Comparison of ENCODE assay signal across 20 mouse cellular contexts in the genomic region with DNA sequence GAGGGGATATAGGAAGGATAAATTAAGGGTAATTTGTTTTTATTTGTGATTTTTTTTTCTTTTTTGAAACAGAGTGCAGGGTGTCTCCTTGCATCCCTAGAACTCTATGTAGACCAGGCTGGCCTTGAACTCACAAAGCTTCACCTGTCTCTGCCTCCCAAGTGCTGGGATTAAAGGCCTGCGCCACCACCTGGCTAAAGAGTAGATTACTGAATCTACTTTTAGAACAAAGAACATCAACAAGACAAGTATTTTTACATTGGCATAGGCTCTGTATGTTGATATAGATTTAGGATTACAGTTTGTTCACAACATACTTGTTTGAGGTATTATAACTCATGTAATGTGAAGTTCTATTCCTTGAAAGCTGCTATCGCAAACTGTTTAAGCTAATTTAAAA. TPM values are rescaled to one million over a fixed set of nuclear protein-coding genes. Genes with fewer than 3 reads are reported as not detected.
DNase-seq lines count a peak whose midpoint lies in the region; TF ChIP-seq lines count a peak whose summit lies in the region.
"Had no signal": no experiment of that assay in that cellular context is flagged by ENCODE, and none has a peak within 500 bp of the region (broad histone marks: within the 10 kb centered on the region; RNA-seq: fewer than 3 reads in every experiment).

No protein-coding gene starts in this region.

- no peak overlapping the region for H3K27ac ChIP-seq in left cerebral cortex, adult 2 months
- no peak overlapping the region for H3K27ac ChIP-seq in MEL (ENCODE audit: control insufficient read depth, low read depth, low read length)
- H3K27ac ChIP-seq: embryonic facial prominence, embryonic 10.5 days; forebrain, embryonic 13.5 days; heart, embryonic 10.5 days; hindbrain, embryonic 10.5 days; limb, embryonic 13.5 days; liver, embryonic 14.5 days had no signal

- H3K4me1 ChIP-seq in MEL (ENCODE audit: control insufficient read depth in 1 of 2, insufficient read depth in 2 of 2, low read length in 2 of 2), result no peaks in the 10 kb centered on the region
- H3K4me1 ChIP-seq: embryonic facial prominence, embryonic 10.5 days; forebrain, embryonic 13.5 days; heart, embryonic 10.5 days; hindbrain, embryonic 10.5 days; limb, embryonic 13.5 days had no signal

- H3K9ac ChIP-seq in MEL (ENCODE audit: control insufficient read depth, low read depth, low read length, poor library complexity, severe bottlenecking), result no peak overlapping the region
- H3K9ac ChIP-seq: forebrain, embryonic 13.5 days; limb, embryonic 13.5 days; liver, embryonic 14.5 days had no signal

- H3K27me3 ChIP-seq in MEL (ENCODE audit: control insufficient read depth in 1 of 2, insufficient read depth in 2 of 2, low read length in 2 of 2), result no peaks in the 10 kb centered on the region
- H3K27me3 ChIP-seq: forebrain, embryonic 13.5 days; limb, embryonic 13.5 days had no signal

- no peak overlapping the region for H3K4me3 ChIP-seq in left cerebral cortex, adult 2 months
- no peak overlapping the region for H3K4me3 ChIP-seq in MEL (ENCODE audit: control insufficient read depth in 1 of 2, insufficient read depth in 1 of 2, low read depth in 2 of 2, low read length in 2 of 2)
- H3K4me3 ChIP-seq: embryonic facial prominence, embryonic 10.5 days; forebrain, embryonic 13.5 days; heart, embryonic 10.5 days; hindbrain, embryonic 10.5 days; limb, embryonic 13.5 days had no signal

- peaks cover 0 to 61% of the 10 kb centered on the region in 2 experiments; a peak in 2 of 4 replicates for H3K36me3 ChIP-seq in MEL (ENCODE audit: control insufficient read depth in 1 of 2, insufficient read depth in 2 of 2, low read length in 2 of 2)

- no peaks in the 10 kb centered on the region for H3K79me2 ChIP-seq in MEL (ENCODE audit: control insufficient read depth, insufficient read depth, low read length, poor library complexity)

- peak; percentile 26 for DNase-seq in embryo, embryonic 10.5 days (ENCODE audit: low spot score)
- DNase-seq in embryo, embryonic 10 days (ENCODE audit: low spot score), result no peak
- DNase-seq in left cerebral cortex, adult 2 months (ENCODE audit: extremely low spot score in 1 of 2, low spot score in 2 of 2), result no peak
- DNase-seq in left cerebral cortex, adult 11 months (ENCODE audit: low spot score), result no peak
- DNase-seq in 3T3-L1 (ENCODE audit: low read depth, low spot score), result peak; percentile 19
- peak; percentile 50 for DNase-seq in MEL (ENCODE audit: low read depth, low spot score)
- no peak for DNase-seq in gastrocnemius, postnatal 14 days
- no peak for DNase-seq in cerebellum, adult 9-11 months
- DNase-seq: adrenal gland, postnatal 25 days; cerebellum, adult 18-20 months; gastrocnemius, postnatal 36 days; kidney, adult 9 months; kidney, postnatal 4 days; right cerebral cortex, postnatal 4 days had no signal

- intact Hi-C loops in left cerebral cortex, adult 2 months (cut with DNase I), result loop anchor here (5.0 kb wide), 1 partner anchor 47 kb away; no protein-coding TSS in a partner anchor
- intact Hi-C loops in gastrocnemius, postnatal 14 days (cut with DNase I; ENCODE audit: low total_unique reads), result no loop called here

- TF ChIP-seq EP300 in MEL (IDR thresholded peaks at IDR 0.05; ENCODE audit: low read depth in 1 of 2, low read length in 2 of 2), result no peak

- no peak for TF ChIP-seq POLR2A in MEL (IDR thresholded peaks at IDR 0.05; ENCODE audit: control insufficient read depth in 1 of 2, insufficient read depth in 1 of 2, low read depth in 1 of 2, low read length in 2 of 2, poor library complexity in 1 of 2)

- TF ChIP-seq RAD21 in MEL (IDR thresholded peaks at IDR 0.05; ENCODE audit: low read depth, low read length), result peak; percentile 5; the same call in 1 of the 2 replicates

- no peaks in the 10 kb centered on the region for H3K9me3 ChIP-seq in MEL (replicated peaks; ENCODE audit: insufficient read depth, low read length)
- H3K9me3 ChIP-seq: embryonic facial prominence, embryonic 10.5 days; forebrain, embryonic 13.5 days; heart, embryonic 10.5 days; hindbrain, embryonic 10.5 days; limb, embryonic 13.5 days had no signal

- TF ChIP-seq CTCF in left cerebral cortex, adult 2 months (IDR thresholded peaks at IDR 0.05), result peak; percentile 4; the same call in 1 of the 2 replicates
- TF ChIP-seq CTCF in MEL (IDR thresholded peaks at IDR 0.05 in 2 of 3, conservative IDR thresholded peaks at IDR 0.05 in 1 of 3; ENCODE audit: control insufficient read depth in 1 of 3, insufficient read depth in 1 of 3, low read depth in 2 of 3, low read length in 3 of 3, poor library complexity in 1 of 3, severe bottlenecking in 1 of 3), result peak in 2 of 3 experiments; percentile 19 to 50; a peak in 3 of 6 replicates

TF ChIP-seq in MEL, 35 proteins besides CTCF, POLR2A, EP300 and RAD21:
- TF ChIP-seq ZC3H11A (IDR thresholded peaks at IDR 0.05; ENCODE audit: low read depth, low read length), result no peak
- TF ChIP-seq E2F4 (IDR thresholded peaks at IDR 0.05; ENCODE audit: borderline replicate concordance, low read depth, low read length), result no peak
- TF ChIP-seq ZMIZ1 (IDR thresholded peaks at IDR 0.05; ENCODE audit: low read depth, low read length), result no peak
- TF ChIP-seq ZKSCAN1 (IDR thresholded peaks at IDR 0.05; ENCODE audit: low read depth, low read length), result no peak
- TF ChIP-seq TBP (IDR thresholded peaks at IDR 0.05; ENCODE audit: low read depth, low read length), result peak; percentile 67
- no peak for TF ChIP-seq POLR2AphosphoS5 (IDR thresholded peaks at IDR 0.05; ENCODE audit: borderline replicate concordance, low read depth, low read length)
- TF ChIP-seq UBTF (IDR thresholded peaks at IDR 0.05; ENCODE audit: borderline replicate concordance, insufficient read depth, low read depth, low read length), result no peak
- peak; percentile 48; the same call in 1 of the 2 replicates for TF ChIP-seq SMC3 (IDR thresholded peaks at IDR 0.05; ENCODE audit: low read depth, low read length)

RNA-seq across cellular contexts. Expression of a gene that starts 17.2 kb away (rescaled TPM):
- 100 to 1,000 TPM; 119 to 131 TPM for total RNA-seq in left cerebral cortex, adult 2 months (2021)
- 220 and 234 TPM in 2 replicates for total RNA-seq in MEL (2012; rRNA removed)
- polyA plus RNA-seq in MEL (2012; ENCODE audit: insufficient read depth in 1 of 2, insufficient read length in 2 of 2, low read depth in 1 of 2, low replicate concordance in 2 of 2, missing spikeins in 1 of 2), result 100 to 1,000 TPM in 1 of 2 experiments, not detected in 1; 167 TPM
- total RNA-seq in gastrocnemius, postnatal 14 days (2021), result 10 to 100 TPM; 16.4 to 19.9 TPM

RNA-seq across cellular contexts. Expression of a gene that starts 34.9 kb away (rescaled TPM):
- total RNA-seq in left cerebral cortex, adult 2 months (2021), result 1 to 10 TPM; 1.0 to 1.4 TPM
- total RNA-seq in MEL (2012; rRNA removed), result 0.23 and 0.46 TPM in 2 replicates
- polyA plus RNA-seq in MEL (2012; ENCODE audit: insufficient read depth in 1 of 2, insufficient read length in 2 of 2, low read depth in 1 of 2, low replicate concordance in 2 of 2, missing spikeins in 1 of 2), result under 1 TPM in 1 of 2 experiments, not detected in 1; 0.92 TPM
- under 1 TPM; 0.14 to 0.16 TPM for total RNA-seq in gastrocnemius, postnatal 14 days (2021)

RNA-seq across cellular contexts. Expression of a gene that starts 38.0 kb away (rescaled TPM):
- total RNA-seq in left cerebral cortex, adult 2 months (2021), result 100 to 1,000 TPM in 1 of 2 experiments, 10 to 100 TPM in 1; 98.9 to 109 TPM
- total RNA-seq in MEL (2012; rRNA removed), result 31.5 and 34.7 TPM in 2 replicates
- polyA plus RNA-seq in MEL (2012; ENCODE audit: insufficient read depth in 1 of 2, insufficient read length in 2 of 2, low read depth in 1 of 2, low replicate concordance in 2 of 2, missing spikeins in 1 of 2), result 10 to 100 TPM in 1 of 2 experiments, not detected in 1; 11.5 TPM
- 1 to 10 TPM; 6.5 to 6.9 TPM for total RNA-seq in gastrocnemius, postnatal 14 days (2021)

Comparison
In these comparisons a context has a peak if more than half of its experiments do, and no peak if none do; other contexts are left out.
1. DNase-seq: peak in embryo, embryonic 10.5 days (single experiment), 3T3-L1 (single experiment) and MEL (single experiment); none in embryo, embryonic 10 days (single experiment), left cerebral cortex, adult 2 months (0 of 2), left cerebral cortex, adult 11 months (single experiment), gastrocnemius, postnatal 14 days (single experiment) and cerebellum, adult 9-11 months (single experiment).
2. RNA of a gene that starts 17.2 kb away (total RNA-seq): 220 to 234 TPM in MEL and 119 to 131 TPM in left cerebral cortex, adult 2 months; 16.4 to 19.9 TPM in gastrocnemius, postnatal 14 days; every median in the first group is over 4 times any median in the second.